Mouse (Mus musculus) heart, adult 2 months (tissue): Measurements from ENCODE around the gene Acta2.

ENCODE experiments used
- CTCF ChIP-seq: fragments of 200-600 bp; IDR thresholded peaks from 2 replicates; pipeline ENCODE4 v1.8.1; 2022; ENCODE audit warnings: antibody characterized with exemption, mild to moderate bottlenecking, moderate library complexity
- POLR2A ChIP-seq: fragments of 200-500 bp; IDR thresholded peaks from 2 replicates; pipeline ENCODE4 v1.6.1; 2011; ENCODE audit warnings: mild to moderate bottlenecking, low read depth, low read length, control low read depth; ENCODE audit not compliant: insufficient read depth

DNA sequence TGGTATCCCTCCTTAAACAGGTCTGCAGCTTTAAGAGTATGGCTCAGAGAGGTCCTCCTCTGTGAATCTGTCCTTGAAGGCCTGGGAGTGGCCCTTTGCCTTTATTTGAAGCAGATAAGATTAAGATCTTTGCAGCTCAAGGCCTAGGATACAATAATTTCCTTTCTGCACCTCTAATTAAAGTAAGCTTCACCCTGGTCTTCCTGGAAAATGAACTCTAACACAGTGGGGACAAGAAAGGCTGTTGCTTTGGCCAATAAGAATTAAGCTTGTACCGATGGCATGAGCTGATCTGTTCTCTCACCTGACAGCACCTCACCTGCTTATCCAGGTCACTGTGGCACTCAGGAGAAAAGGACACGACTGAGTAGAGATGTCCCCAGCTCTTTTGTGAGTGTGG lies 44.5 kb downstream of the Acta2 start:
- TF ChIP-seq POLR2A (no peak), CTCF (no peak)
